Mouse (Mus musculus): ENCODE results near the gene Pde6b.

DNA sequence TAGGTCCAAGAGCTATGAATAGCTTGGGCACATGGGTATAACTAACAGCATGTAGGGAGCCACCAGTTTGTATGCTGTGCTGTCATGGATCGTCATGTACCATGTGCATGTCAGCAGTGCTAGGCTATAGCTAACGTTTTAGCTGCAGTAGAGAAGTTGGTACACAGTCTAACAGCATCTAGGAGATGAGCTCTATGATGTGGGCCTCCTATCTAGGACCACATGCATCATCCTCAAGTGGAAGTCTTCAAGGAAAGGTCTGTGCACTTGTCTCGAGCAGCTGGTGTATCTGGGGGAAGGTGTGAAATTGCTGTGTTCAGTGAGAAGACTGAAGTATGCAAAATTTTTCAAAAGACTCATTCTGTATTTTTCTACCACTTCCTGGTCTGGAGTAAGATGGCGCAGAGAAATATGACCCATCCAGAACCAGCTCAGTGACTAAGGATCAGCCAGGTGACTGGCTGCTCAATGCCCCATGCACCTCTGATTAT is 44.5 kb upstream of the Pde6b start:
- TF ChIP-seq CTCF (IDR thresholded peaks at IDR 0.05; ENCODE audit: low read depth, low read length): no peak
- TF ChIP-seq POLR2A (IDR thresholded peaks at IDR 0.05; ENCODE audit: borderline replicate concordance, low read depth, low read length): no peak

All from bone marrow macrophage, adult 2 months (primary cell).